Mouse (Mus musculus): ENCODE data around the gene Dnmt3l. TPM values are rescaled to one million over a fixed set of nuclear protein-coding genes. Genes with fewer than 3 reads are reported as not detected.

Gene Dnmt3l
- 0.11 and 0.31 TPM in 2 replicates for polyA plus RNA-seq (2015; fragmentation: Nextera tagmentation; extraction: Ambion mirVana)

GRCm38 (mm10) chr10:78041647-78042046 is at the start of gene Dnmt3l:
Gene Dnmt3l (plus strand): TSS chr10:78041947.
- Histone ChIP-seq H3K27ac (no peak within 1 kb of the TSS), H3K9ac (no peak within 1 kb of the TSS), H3K36me3 (no peaks in the 10 kb centered on the region), H3K4me3 (replicated peaks) (no peak within 1 kb of the TSS), H3K9me3 (no peaks in the 10 kb centered on the region), H3K4me2 (replicated peaks) (no peak within 1 kb of the TSS; the same call in 1 of the 2 replicates), H3K4me1 (replicated peaks) (peaks cover 10% of the 10 kb centered on the region), H3K27me3 (replicated peaks) (0 out of 2 replicates have a peak, but pooled peaks cover 6% of the 10 kb centered on the region)
- ATAC-seq, result no peak
- WGBS, result 92% methylated on average over 5 of the region's 5 CpGs

GRCm38 (mm10) chr10:77995639-77996038 is 46.1 kb upstream of the Dnmt3l start:
- no peak overlapping the region for H3K4me2 ChIP-seq (replicated peaks)
- WGBS, result 92% methylated on average over 3 of the region's 3 CpGs
- no peak overlapping the region for H3K4me3 ChIP-seq (replicated peaks)
- peaks cover 64% of the 10 kb centered on the region for H3K36me3 ChIP-seq
- ATAC-seq, result no peak
- H3K27me3 ChIP-seq (replicated peaks), result no peaks in the 10 kb centered on the region
- no peak overlapping the region for H3K9ac ChIP-seq
- H3K4me1 ChIP-seq (replicated peaks), result no peaks in the 10 kb centered on the region
- H3K9me3 ChIP-seq, result no peaks in the 10 kb centered on the region
- H3K27ac ChIP-seq, result no peak overlapping the region

GRCm38 (mm10) chr10:78000200-78000599 is 41.5 kb upstream of the Dnmt3l start:
- H3K27me3 ChIP-seq (replicated peaks), result no peaks in the 10 kb centered on the region
- no peaks in the 10 kb centered on the region for H3K9me3 ChIP-seq
- no peak for ATAC-seq
- H3K27ac ChIP-seq, result no peak overlapping the region
- no peak overlapping the region for H3K4me2 ChIP-seq (replicated peaks)
- H3K9ac ChIP-seq, result no peak overlapping the region
- H3K4me3 ChIP-seq (replicated peaks), result no peak overlapping the region
- WGBS, result 91% methylated on average over 5 of the region's 5 CpGs
- H3K4me1 ChIP-seq (replicated peaks), result peaks cover under 1% of the 10 kb centered on the region; the same call in 1 of the 2 replicates
- H3K36me3 ChIP-seq, result peaks cover 48% of the 10 kb centered on the region

- 89% methylated on average over 11 of the region's 11 CpGs for WGBS
- H3K9me3 ChIP-seq, result no peaks in the 10 kb centered on the region
Observed at GRCm38 (mm10) chr10:78001796-78002195, 40.0 kb upstream of the Dnmt3l start.

GRCm38 (mm10) chr10:78002316-78002715 is 39.4 kb upstream of the Dnmt3l start:
- no peaks in the 10 kb centered on the region for H3K27me3 ChIP-seq (replicated peaks)
- no peak overlapping the region for H3K9ac ChIP-seq
- peaks cover 40% of the 10 kb centered on the region for H3K36me3 ChIP-seq
- ATAC-seq, result no peak
- H3K4me3 ChIP-seq (replicated peaks), result no peak overlapping the region
- H3K4me2 ChIP-seq (replicated peaks), result no peak overlapping the region
- H3K9me3 ChIP-seq, result no peaks in the 10 kb centered on the region
- no peak overlapping the region for H3K27ac ChIP-seq
- peaks cover 21% of the 10 kb centered on the region for H3K4me1 ChIP-seq (replicated peaks)
- WGBS, result 92% methylated on average over 2 of the region's 2 CpGs

More at GRCm38 (mm10) chr10:78001796-78002195, 40.0 kb upstream of the Dnmt3l start:
- no peak for ATAC-seq
- H3K4me1 ChIP-seq (replicated peaks), result peaks cover 16% of the 10 kb centered on the region
- no peak overlapping the region for H3K4me3 ChIP-seq (replicated peaks)
- no peak overlapping the region for H3K9ac ChIP-seq
- H3K27ac ChIP-seq, result no peak overlapping the region
- H3K27me3 ChIP-seq (replicated peaks), result no peaks in the 10 kb centered on the region
- H3K4me2 ChIP-seq (replicated peaks), result no peak overlapping the region
- peaks cover 40% of the 10 kb centered on the region for H3K36me3 ChIP-seq

GRCm38 (mm10) chr10:78004479-78005100 is 37.2 kb upstream of the Dnmt3l start:
- peaks cover 38% of the 10 kb centered on the region for H3K4me1 ChIP-seq (replicated peaks)
- H3K4me3 ChIP-seq (replicated peaks), result no peak overlapping the region
- H3K4me2 ChIP-seq (replicated peaks), result peak overlapping the region; percentile 44
- no peaks in the 10 kb centered on the region for H3K27me3 ChIP-seq (replicated peaks)
- ATAC-seq, result peak; percentile 70
- H3K9me3 ChIP-seq, result no peaks in the 10 kb centered on the region
- peak overlapping the region; percentile 99 for H3K27ac ChIP-seq
- peaks cover 24% of the 10 kb centered on the region for H3K36me3 ChIP-seq
- 59% methylated on average over 3 of the region's 3 CpGs for WGBS
- no peak overlapping the region for H3K9ac ChIP-seq

- no peaks in the 10 kb centered on the region for H3K9me3 ChIP-seq
- H3K9ac ChIP-seq, result no peak overlapping the region
Observed at GRCm38 (mm10) chr10:78005791-78006438, 35.8 kb upstream of the Dnmt3l start.

GRCm38 (mm10) chr10:78007203-78007602 is 34.5 kb upstream of the Dnmt3l start:
- WGBS, result 14% methylated on average over 7 of the region's 7 CpGs
- Histone ChIP-seq H3K9me3 (no peaks in the 10 kb centered on the region), H3K9ac (peak overlapping the region; percentile 91; the same call in 1 of the 2 replicates), H3K27ac (peak overlapping the region; percentile 99; the same call in 1 of the 2 replicates), H3K27me3 (replicated peaks) (no peaks in the 10 kb centered on the region), H3K36me3 (peaks cover 8% of the 10 kb centered on the region; the same call in 1 of the 2 replicates), H3K4me2 (replicated peaks) (peak overlapping the region; percentile 87), H3K4me1 (replicated peaks) (peaks cover 38% of the 10 kb centered on the region), H3K4me3 (replicated peaks) (peak overlapping the region; percentile 74)
- no peak for ATAC-seq

More at GRCm38 (mm10) chr10:78005791-78006438, 35.8 kb upstream of the Dnmt3l start:
- no peak for ATAC-seq
- Histone ChIP-seq H3K4me3 (replicated peaks) (no peak overlapping the region), H3K27me3 (replicated peaks) (no peaks in the 10 kb centered on the region), H3K36me3 (peaks cover 11% of the 10 kb centered on the region; the same call in 1 of the 2 replicates), H3K4me2 (replicated peaks) (peak overlapping the region; percentile 87), H3K27ac (peak overlapping the region; percentile 99), H3K4me1 (replicated peaks) (peaks cover 38% of the 10 kb centered on the region)
- 77% methylated on average over 4 of the region's 4 CpGs for WGBS

GRCm38 (mm10) chr10:78008169-78008568 is 33.6 kb upstream of the Dnmt3l start:
- Histone ChIP-seq H3K4me3 (replicated peaks) (peak overlapping the region; percentile 74), H3K27ac (peak overlapping the region; percentile 99), H3K4me2 (replicated peaks) (peak overlapping the region; percentile 87), H3K36me3 (no peaks in the 10 kb centered on the region), H3K4me1 (replicated peaks) (peaks cover 38% of the 10 kb centered on the region), H3K9me3 (no peaks in the 10 kb centered on the region), H3K27me3 (replicated peaks) (no peaks in the 10 kb centered on the region), H3K9ac (peak overlapping the region; percentile 91)
- WGBS, result 63% methylated on average over 3 of the region's 3 CpGs
- no peak for ATAC-seq

GRCm38 (mm10) chr10:78009184-78009944 is 32.4 kb upstream of the Dnmt3l start:
- no peaks in the 10 kb centered on the region for H3K36me3 ChIP-seq
- peak overlapping the region; percentile 99 for H3K27ac ChIP-seq
- peak overlapping the region; percentile 91 for H3K9ac ChIP-seq
- H3K27me3 ChIP-seq (replicated peaks), result no peaks in the 10 kb centered on the region
- under 1% methylated on average over 59 of the region's 59 CpGs for WGBS
- H3K4me3 ChIP-seq (replicated peaks), result peak overlapping the region; percentile 74
- no peaks in the 10 kb centered on the region for H3K9me3 ChIP-seq
- peak overlapping the region; percentile 87 for H3K4me2 ChIP-seq (replicated peaks)
- ATAC-seq, result peak; percentile 96
- peaks cover 38% of the 10 kb centered on the region for H3K4me1 ChIP-seq (replicated peaks)

GRCm38 (mm10) chr10:78009945-78010293 is 31.8 kb upstream of the Dnmt3l start, which contains the start of gene Pfkl:
Gene Pfkl (minus strand): TSS chr10:78010083.
- Histone ChIP-seq H3K4me1 (replicated peaks) (peaks cover 38% of the 10 kb centered on the region), H3K27me3 (replicated peaks) (no peaks in the 10 kb centered on the region), H3K9ac (peak within 1 kb of the TSS; percentile 91), H3K36me3 (no peaks in the 10 kb centered on the region), H3K4me3 (replicated peaks) (peak within 1 kb of the TSS; percentile 74), H3K4me2 (replicated peaks) (peak within 1 kb of the TSS; percentile 87), H3K9me3 (no peaks in the 10 kb centered on the region), H3K27ac (peak within 1 kb of the TSS; percentile 99)
- ATAC-seq, result peak; percentile 20; the same call in 1 of the 2 replicates
- 0% methylated on average over 9 of the region's 9 CpGs for WGBS

GRCm38 (mm10) chr10:78010335-78010734 is 31.4 kb upstream of the Dnmt3l start:
- Histone ChIP-seq H3K27me3 (replicated peaks) (no peaks in the 10 kb centered on the region), H3K27ac (0 out of 2 replicates have a peak overlapping the region, but pooled peaks have one; percentile 13)

More at GRCm38 (mm10) chr10:78010335-78010734, 31.4 kb upstream of the Dnmt3l start:
- Histone ChIP-seq H3K4me2 (replicated peaks) (peak overlapping the region; percentile 87), H3K36me3 (no peaks in the 10 kb centered on the region), H3K4me1 (replicated peaks) (peaks cover 35% of the 10 kb centered on the region), H3K4me3 (replicated peaks) (peak overlapping the region; percentile 19; the same call in 1 of the 2 replicates), H3K9ac (peak overlapping the region; percentile 38; the same call in 1 of the 2 replicates), H3K9me3 (no peaks in the 10 kb centered on the region)
- ATAC-seq, result no peak
- WGBS, result 14% methylated on average over 10 of the region's 10 CpGs
